Mouse (Mus musculus): Measurements from ENCODE around the gene Plekhd1. TPM values are rescaled to one million over a fixed set of nuclear protein-coding genes. Genes with fewer than 3 reads are reported as not detected.

Gene Plekhd1
- under 1 TPM in 1 of 2 experiments, not detected in 1; 0.13 TPM for total RNA-seq (2023)

DNA sequence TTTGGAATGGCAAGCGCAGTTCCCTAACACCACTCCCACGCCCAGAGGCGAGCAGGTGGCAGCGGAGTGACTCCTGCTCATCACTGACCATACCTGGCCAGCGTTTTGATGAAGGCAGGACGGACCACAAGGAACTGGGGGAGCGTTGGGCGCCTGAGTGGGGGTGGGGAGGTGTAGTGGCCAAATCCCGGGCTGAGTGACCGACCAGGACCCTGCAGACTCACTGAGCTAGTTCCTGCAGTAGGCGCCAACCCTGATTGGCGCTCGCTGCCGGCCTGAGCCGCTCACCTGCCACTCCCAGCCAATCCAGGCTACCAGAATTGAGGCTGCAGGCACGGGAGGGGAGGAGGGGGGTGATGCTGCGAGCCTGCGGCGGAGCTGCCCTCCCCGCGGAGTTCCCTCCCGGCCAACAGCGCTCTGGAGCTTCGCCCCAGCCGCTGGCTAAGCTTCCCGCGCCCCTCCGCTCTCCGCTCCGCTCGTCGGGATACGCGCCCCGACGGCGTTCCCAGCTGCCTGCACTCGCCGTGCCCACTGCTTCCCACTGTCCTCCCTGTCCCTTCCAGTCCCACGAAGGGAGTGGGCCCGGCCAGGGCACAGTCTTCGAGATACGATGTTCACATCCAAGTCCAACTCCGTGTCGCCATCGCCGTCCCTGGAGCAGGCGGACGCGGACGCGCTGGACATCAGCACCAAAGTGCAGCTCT is at the start of gene Plekhd1:
Gene Plekhd1 (plus strand): TSS at position 323 of the 704 bp plus-strand sequence.

DNA sequence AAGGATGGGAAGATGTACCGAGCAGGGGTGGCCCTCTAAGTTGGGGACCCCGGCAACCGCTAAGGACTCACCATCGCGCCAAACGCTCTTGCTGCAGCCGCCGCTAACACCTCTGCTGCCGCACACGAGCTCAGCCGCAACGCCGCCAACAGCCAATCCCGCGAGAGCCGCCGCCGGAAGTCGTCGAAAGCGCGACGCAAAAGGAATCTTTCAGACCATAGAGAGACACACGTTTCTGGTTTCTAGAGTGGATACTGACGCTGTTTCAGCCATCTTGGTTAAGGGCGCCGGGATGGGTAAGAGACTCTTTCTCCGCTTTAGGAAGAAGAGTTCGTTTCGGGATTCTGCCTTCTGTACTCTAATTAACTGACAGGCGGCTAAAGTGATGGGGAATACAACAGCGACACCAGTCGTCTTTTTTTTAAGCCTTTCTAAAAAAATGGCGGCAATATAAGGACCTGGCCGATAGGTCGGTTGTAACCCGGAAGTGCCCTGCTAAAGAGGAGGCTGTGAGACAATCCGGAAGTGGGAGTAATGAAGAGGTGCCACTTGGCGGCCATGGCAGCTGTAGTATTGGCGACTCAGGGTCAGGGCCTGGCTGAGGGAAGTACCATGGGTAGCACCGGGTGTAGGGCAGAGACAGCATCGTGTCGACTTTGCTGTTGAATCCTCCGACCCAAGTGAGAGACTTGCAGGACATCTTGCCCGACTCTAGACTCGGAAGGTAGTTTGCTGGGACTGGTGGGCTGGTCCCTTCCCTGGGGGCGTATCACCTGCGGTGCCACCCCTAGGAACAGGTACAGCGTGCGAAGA is 48.5 kb upstream of the Plekhd1 start, which contains the start of the genes Slc39a9 and Erh:
Gene Slc39a9 (plus strand): TSS at position 191 of the 813 bp plus-strand sequence.
Gene Erh (minus strand): TSS at position 649 of the 813 bp plus-strand sequence.

DNA sequence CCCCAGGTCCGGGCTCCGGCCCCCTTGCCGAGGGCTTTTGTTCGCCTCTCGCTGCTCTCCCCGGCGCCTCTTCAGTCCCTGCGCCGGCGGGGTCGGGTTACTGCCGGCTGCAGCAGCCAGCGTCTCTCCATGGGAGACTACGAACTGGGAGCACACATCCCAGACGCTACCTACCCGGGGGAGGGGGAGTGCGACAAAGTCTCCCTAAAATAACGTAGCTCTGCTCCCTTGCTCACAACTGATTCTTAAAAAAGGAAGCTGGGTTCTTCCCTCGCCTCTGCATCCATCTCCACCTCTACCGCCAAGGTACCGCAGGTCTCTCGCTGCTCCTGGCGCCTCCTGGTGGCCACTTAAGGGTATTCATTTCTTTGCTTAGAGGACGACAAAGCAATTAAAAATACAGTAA is 68.0 kb downstream of the Plekhd1 start, which contains the start of gene Ccdc177:
Gene Ccdc177 (minus strand): TSS at position 292 of the 406 bp plus-strand sequence.

Other genes with a start within 250 kb of the Plekhd1 start
- gene Exd2, start 229.5 kb upstream of the Plekhd1 start, total RNA-seq (2023), result 10 to 100 TPM; 12.1 to 12.3 TPM
- not detected for gene Galnt16, start 174.3 kb upstream of the Plekhd1 start, total RNA-seq (2023)
- gene Slc39a9, start 48.7 kb upstream of the Plekhd1 start, total RNA-seq (2023), result 10 to 100 TPM; 19.3 to 20.9 TPM
- gene Erh, start 48.2 kb upstream of the Plekhd1 start, total RNA-seq (2023), result 10 to 100 TPM; 32.9 to 33.2 TPM
- gene Ccdc177, start 68.1 kb downstream of the Plekhd1 start, total RNA-seq (2023), result not detected
- 10 to 100 TPM; 68.5 to 83.1 TPM for gene Susd6, start 97.9 kb downstream of the Plekhd1 start, total RNA-seq (2023)